Mouse (Mus musculus): ENCODE measurements at regions not wholly inside any gene's neighbourhood (a gene's known extent, or its start where the extent isn't known, plus 50 kb on each side); places are given as distances from the start of the nearest gene placed in this dataset.

GRCm38 (mm10) chr6:15501063-15501462 is 219.4 kb upstream of the Mdfic start:
- no peak for DNase-seq (ENCODE audit: low read depth, low spot score)

DNA sequence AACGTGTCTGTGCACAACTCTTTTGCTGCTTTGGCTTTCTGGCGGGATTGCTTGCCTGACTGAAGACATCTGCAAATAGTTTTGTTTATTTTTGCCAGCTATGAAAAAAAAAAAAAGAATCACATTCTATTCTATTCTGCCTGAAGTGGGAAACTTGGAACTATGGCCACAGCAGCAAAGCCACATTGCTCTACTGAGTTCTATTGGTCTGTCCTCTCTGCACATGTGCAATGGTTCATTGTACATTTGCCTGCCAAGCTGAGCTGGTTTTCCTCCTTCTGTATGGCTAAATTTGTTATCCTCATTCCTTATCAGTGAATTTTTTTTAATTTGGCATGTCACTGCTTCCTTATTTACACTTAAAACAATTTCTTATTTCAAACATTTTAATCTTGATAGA is 211.1 kb upstream of the Mdfic start:
- no peak for DNase-seq (ENCODE audit: low read depth, low spot score)

GRCm38 (mm10) chr6:15537279-15537678 is 183.2 kb upstream of the Mdfic start:
- no peak for DNase-seq (ENCODE audit: low read depth, low spot score)

GRCm38 (mm10) chr6:15541969-15542368 is 178.5 kb upstream of the Mdfic start:
- DNase-seq (ENCODE audit: low read depth, low spot score), result no peak

DNA sequence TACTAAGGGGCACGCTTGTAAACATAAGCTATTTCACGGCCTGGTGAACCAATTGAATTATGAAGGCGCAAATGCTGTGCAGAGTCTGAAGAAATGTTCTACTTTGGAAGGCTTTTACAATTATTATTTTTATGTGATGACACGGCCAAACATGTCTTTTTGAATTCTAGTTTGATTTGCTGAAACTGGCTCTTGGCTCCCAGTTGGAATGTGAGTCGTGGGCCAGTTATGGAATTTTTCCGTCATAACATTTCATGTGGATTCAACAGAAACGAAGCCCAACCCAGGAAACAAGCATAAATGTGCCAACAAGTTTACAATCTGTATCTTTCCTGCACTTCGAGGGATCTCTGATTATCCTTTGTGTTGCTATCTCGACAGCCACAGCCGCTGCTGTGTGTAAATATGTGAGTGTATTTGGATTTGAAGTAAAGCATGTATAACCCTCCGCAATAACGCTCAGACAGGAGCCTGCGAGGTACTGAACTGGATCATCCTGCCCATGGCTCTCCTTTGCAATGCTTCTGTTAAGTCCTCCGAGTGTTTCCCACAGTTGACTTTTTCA is 176.9 kb upstream of the Mdfic start:
- no peak for DNase-seq (ENCODE audit: low read depth, low spot score)

DNA sequence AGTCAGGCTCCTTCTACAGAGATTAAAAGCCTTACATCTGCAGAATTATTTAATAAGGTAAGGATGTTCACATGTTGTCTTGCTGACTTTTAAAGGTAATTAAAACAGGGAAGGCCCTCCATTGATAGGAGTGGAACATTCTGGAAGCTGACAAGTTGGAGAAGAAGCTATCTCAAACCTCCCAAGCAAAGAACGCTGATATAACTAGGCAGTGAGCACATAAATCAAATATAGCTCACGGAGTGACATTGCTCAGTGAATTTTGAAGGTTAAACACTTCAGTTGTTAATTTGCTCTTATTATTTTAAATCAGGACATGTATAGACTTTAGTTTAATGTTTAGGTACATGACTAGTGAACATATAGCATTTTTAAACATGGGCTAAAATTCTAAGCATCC is 171.6 kb upstream of the Mdfic start:
- no peak for DNase-seq (ENCODE audit: low read depth, low spot score)

DNA sequence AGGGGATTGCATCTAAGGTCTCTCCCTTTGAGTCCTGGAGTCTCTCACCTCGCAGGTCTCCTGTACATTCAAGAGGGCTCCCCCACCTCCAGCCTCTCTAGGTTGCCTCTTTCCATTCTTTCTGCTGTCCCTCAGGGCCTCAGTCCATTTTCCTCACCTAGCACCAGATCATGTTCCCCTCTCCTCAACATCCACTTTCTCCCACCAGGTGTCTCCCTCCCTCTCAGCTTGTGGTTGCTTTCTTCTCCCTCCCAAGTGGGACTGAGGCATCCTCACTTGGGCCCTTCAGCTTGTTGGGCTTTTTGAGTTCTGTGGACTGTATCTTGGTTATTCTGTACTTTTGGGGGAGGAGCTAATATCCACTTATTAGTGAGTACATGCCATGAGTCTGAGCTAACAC is 127.7 kb upstream of the Mdfic start:
- DNase-seq (ENCODE audit: low read depth, low spot score), result peak; percentile 16

DNA sequence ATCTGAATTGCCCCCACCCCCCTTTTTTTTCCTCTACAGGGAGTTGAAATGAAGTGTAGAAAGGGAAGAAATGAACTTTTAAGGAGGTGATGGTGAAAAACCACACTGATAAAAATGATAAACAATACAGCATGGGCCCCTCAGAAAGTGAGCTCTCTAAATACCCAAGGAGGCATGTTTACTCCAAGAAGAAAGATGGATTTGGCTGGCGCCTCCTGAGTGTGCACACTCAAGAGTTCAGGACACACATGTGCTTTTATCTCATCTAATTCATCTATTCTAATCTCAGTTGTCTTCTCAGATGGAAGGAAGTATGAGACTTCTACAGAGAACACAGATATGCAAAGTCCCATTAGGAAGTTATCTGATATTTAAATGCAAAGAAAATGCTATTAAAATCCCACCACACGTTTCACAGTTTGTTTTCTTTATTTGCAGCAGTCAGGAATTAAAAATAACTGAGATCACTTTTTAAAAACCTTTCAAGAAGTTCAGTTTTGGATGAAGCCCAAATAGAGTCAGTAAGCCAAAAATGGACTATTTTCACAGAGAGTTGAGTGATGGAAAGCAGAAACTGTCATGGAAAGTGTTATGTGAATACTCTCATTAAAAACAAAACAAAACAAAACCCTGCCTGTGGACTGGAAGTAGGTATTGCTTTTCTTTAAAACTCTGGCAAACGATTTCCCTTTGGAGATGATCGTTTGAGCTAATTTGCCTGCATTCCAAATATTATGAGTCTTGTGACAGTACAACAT is 123.1 kb upstream of the Mdfic start:
- no peak for DNase-seq (ENCODE audit: low read depth, low spot score)

DNA sequence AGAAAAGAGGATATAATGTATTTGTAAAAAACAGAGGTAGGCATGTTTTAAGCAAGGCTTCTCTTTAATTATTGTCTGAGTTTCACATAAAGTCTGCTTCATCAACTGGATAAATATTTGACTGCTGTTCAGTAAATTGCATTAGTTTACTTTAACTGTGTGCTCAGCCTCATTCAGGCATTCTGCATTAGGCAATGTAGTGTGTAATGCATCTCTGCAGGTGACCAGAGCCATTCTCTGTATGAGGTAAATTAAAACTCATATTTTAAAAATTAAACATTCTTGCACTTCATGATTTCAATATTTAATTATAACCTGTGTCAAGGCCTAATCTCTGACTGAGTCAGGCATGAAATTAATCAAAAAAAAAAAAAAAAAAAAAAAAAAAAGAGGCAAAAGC is 110.3 kb upstream of the Mdfic start:
- DNase-seq (ENCODE audit: low read depth, low spot score), result no peak

DNA sequence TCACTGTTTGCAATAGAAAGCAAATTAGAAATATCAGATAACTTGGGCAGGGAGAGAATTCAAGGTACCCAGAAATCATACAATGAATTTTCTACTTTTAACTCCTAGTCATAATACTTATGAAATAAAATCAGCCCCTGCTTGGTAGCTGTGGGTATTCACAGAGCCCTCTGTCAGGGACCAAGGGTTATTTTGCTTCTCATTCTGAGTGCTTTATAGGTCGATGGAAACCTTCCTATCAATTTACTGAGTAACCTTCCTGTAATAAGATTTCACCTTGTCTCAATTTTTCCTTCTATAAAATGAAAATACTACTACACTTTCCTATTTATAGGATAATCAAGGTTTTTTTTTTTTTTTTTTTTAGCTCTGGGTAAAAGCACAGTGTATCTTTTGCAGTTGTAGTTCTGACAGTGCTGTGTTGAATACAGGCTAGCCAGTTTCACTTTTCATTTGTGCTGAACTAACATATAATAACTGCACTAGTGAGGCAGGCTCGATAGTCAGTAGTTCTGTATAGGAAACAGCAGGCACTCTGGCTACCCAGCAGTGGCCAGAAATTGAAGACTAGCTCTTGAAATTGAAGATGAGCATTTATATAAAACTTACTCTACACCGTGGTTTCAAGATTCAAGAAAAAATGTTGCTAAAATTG is 94.4 kb upstream of the Mdfic start:
- no peak for DNase-seq (ENCODE audit: low read depth, low spot score)

- DNase-seq (ENCODE audit: low read depth, low spot score), result no peak
These were observed 81.9 kb upstream of the Mdfic start for GRCm38 (mm10) chr6:15638548-15638947.

DNA sequence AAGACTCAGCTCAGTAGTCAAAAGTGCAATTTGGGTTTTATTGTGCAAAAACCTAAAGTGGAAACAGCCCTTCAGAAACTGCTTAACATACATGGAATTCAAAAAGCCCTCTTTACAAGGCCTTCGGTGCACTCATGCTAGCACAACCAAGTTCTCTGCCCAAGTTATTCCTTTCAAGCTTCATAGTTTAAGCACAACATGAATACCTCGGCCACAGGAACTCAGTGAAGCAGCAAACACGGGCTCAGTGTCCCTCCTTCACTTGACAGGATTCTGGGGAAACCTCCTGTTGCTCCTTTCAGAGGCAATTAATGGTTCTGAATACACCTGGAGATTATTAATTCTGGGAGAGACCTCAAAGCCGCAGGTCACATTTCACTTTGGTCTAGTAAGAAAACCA is 81.1 kb upstream of the Mdfic start:
- no peak for DNase-seq (ENCODE audit: low read depth, low spot score)

DNA sequence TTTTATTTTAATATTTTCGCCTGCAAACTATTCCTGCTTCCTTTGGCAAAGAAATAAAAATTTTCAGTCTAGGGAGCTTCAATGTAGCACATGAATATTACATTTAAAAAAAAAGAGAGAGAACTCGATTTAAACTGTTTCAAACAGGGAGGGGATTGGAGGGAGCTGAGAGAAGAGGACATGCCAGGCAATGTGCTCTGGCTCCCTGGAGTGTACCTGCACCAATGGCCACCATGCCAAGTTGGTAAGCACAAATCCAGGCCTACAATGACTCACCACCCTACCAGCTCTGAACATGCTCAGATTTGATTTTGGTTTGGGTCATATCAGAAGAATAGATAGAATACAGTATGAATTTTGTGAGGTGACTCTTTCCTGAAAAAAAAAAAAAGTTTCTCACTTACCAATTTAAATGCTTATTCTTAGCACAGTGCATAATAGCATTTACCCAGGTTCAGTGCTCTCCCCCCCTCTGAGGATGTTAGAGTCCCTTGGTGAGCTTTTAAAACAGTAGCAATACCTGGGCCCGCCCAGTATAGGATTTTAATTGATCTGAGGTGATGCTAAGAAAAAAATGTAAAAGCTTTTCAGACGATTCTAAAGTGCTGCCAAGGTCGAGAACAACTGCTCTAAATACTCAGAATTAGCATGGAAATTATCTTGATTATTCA is 80.5 kb upstream of the Mdfic start:
- no peak for DNase-seq (ENCODE audit: low read depth, low spot score)

DNA sequence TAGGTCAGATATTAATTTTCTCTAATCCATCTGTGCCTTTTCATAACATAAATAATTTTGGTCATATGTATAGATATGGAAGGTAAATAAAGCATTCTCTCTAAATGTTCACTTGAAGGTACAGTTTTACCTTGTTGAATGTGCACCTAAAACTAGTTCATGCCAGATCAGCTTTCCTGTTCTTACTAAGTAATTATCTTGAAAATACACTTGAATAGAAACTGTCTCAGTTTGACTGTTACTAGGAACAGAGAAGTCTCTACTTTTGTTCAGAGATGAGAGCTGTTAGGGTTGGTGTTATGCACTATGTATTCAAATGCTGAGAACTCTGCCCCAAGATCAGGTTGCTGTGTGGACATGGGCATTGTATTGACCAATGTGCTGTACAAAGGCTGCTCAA is 76.2 kb upstream of the Mdfic start:
- no peak for DNase-seq (ENCODE audit: low read depth, low spot score)

DNA sequence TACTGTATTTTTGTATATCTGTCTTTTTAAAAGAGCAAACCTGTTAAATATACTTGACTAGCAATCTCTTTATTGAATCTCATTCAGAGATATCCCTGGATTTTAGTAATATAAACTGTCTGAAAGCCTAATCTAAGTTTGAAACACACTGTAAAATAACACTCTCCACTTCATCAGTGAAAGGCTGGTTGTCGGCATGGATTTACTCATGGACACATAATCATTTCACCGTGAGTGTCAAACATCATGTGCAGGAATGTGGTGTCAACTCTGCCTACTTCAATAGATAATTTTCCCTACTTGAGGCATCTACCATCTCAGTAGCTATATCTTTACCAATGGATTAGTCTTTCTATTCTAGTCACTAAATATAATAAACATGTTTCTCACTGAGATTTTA is 73.0 kb upstream of the Mdfic start:
- no peak for DNase-seq (ENCODE audit: low read depth, low spot score)
